Mouse (Mus musculus): ENCODE results near the gene Tigd4.

DNA sequence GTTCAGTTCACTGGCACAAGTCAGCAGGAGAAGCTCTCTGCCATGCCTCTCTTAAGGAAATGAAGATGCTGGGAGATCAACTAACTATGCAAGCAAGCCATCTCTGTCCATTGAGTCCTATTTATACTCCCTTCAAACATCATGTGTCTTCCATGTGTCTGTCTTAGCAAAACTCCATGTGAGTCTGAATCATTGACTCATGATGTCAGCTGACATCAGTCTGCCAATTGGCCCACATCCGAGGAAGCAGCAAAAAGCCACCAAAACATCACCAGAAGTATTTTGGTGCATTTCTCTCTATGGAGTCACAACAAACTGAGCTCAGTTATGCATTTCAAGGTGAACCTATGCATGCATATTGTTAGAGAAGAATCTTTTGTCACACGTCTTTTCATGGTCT lies 48.0 kb downstream of the Tigd4 start:
- no peak for TF ChIP-seq POLR2A (IDR thresholded peaks at IDR 0.05; ENCODE audit: low read depth, low read length)
- TF ChIP-seq CTCF (IDR thresholded peaks at IDR 0.05; ENCODE audit: extremely low read depth, insufficient read length, insufficient replicate concordance, low read depth, low read length): no peak

Measured in small intestine, adult 2 months (tissue).